Mouse (Mus musculus): ENCODE measurements around the gene Slc44a1.

The Slc44a1 gene

GRCm38 (mm10) chr4:53440010-53440815 is at the start of gene Slc44a1:
Gene Slc44a1, plus strand, starts transcription at chr4:53440413.
- no peak for DNase-seq (ENCODE audit: extremely low spot score, low read depth, low spot score)

GRCm38 (mm10) chr4:53395002-53395401 is 45.2 kb upstream of the Slc44a1 start:
- DNase-seq (ENCODE audit: extremely low spot score, low read depth, low spot score) = no peak

GRCm38 (mm10) chr4:53396623-53397192 is 43.5 kb upstream of the Slc44a1 start:
- DNase-seq (ENCODE audit: extremely low spot score, low read depth, low spot score) = no peak

GRCm38 (mm10) chr4:53397280-53398117 is 42.7 kb upstream of the Slc44a1 start:
- DNase-seq (ENCODE audit: extremely low spot score, low read depth, low spot score) = no peak

GRCm38 (mm10) chr4:53398561-53398960 is 41.7 kb upstream of the Slc44a1 start:
- DNase-seq (ENCODE audit: extremely low spot score, low read depth, low spot score) = no peak

- DNase-seq (ENCODE audit: extremely low spot score, low read depth, low spot score) = no peak
Measured at GRCm38 (mm10) chr4:53399428-53399827, 40.8 kb upstream of the Slc44a1 start.

- no peak for DNase-seq (ENCODE audit: extremely low spot score, low read depth, low spot score)
Measured at GRCm38 (mm10) chr4:53403386-53403785, 36.8 kb upstream of the Slc44a1 start.

- no peak for DNase-seq (ENCODE audit: extremely low spot score, low read depth, low spot score)
Measured at GRCm38 (mm10) chr4:53404431-53404925, 35.7 kb upstream of the Slc44a1 start.

GRCm38 (mm10) chr4:53406866-53407265 is 33.3 kb upstream of the Slc44a1 start:
- DNase-seq (ENCODE audit: extremely low spot score, low read depth, low spot score) = no peak

- no peak for DNase-seq (ENCODE audit: extremely low spot score, low read depth, low spot score)
Measured at GRCm38 (mm10) chr4:53408821-53409220, 31.4 kb upstream of the Slc44a1 start.

GRCm38 (mm10) chr4:53409526-53410085 is 30.6 kb upstream of the Slc44a1 start:
- DNase-seq (ENCODE audit: extremely low spot score, low read depth, low spot score) = no peak

- no peak for DNase-seq (ENCODE audit: extremely low spot score, low read depth, low spot score)
Measured at GRCm38 (mm10) chr4:53410752-53411151, 29.5 kb upstream of the Slc44a1 start.

- DNase-seq (ENCODE audit: extremely low spot score, low read depth, low spot score) = no peak
Measured at GRCm38 (mm10) chr4:53411958-53412870, 28.0 kb upstream of the Slc44a1 start.

- DNase-seq (ENCODE audit: extremely low spot score, low read depth, low spot score) = no peak
Measured at GRCm38 (mm10) chr4:53412991-53413390, 27.2 kb upstream of the Slc44a1 start.

- DNase-seq (ENCODE audit: extremely low spot score, low read depth, low spot score) = no peak
Measured at GRCm38 (mm10) chr4:53414031-53414797, 26.0 kb upstream of the Slc44a1 start.

- no peak for DNase-seq (ENCODE audit: extremely low spot score, low read depth, low spot score)
Measured at GRCm38 (mm10) chr4:53415873-53416637, 24.2 kb upstream of the Slc44a1 start.

- no peak for DNase-seq (ENCODE audit: extremely low spot score, low read depth, low spot score)
Measured at GRCm38 (mm10) chr4:53416928-53417327, 23.3 kb upstream of the Slc44a1 start.

GRCm38 (mm10) chr4:53422799-53423198 is 17.4 kb upstream of the Slc44a1 start:
- DNase-seq (ENCODE audit: extremely low spot score, low read depth, low spot score) = no peak

- DNase-seq (ENCODE audit: extremely low spot score, low read depth, low spot score) = no peak
Measured at GRCm38 (mm10) chr4:53427120-53427519, 13.1 kb upstream of the Slc44a1 start.

Data from hindlimb bud, embryonic 11.5 days (tissue).